Mouse (Mus musculus) neural tube, embryonic 11.5 days (tissue): ENCODE measurements at regions not wholly inside any gene's neighbourhood (a gene's known extent, or its start where the extent isn't known, plus 50 kb on each side); places are given as distances from the start of the nearest gene placed in this dataset.

ENCODE experiments used
- ATAC-seq: fragments of 200-750 bp; cut with Nextera tagmentation; 2 replicates; pipeline ENCODE4 v1.8.0; 2017; ENCODE audit warnings: moderate number of reproducible peaks, mild to moderate bottlenecking, moderate TSS enrichment, moderate library complexity; ENCODE audit not compliant: insufficient read depth, low FRiP score, low TSS enrichment
- DNase-seq: peaks from one replicate; pipeline ENCODE4 v3.0.0-alpha.2; 2015; ENCODE audit warnings: low spot score
- H3K27ac ChIP-seq: fragments of 300-500 bp; sonication (generic); 2 replicates; pipeline ENCODE4 v1.5.1; 2014; ENCODE audit warnings: low read depth, mild to moderate bottlenecking, low read length
- H3K27me3 ChIP-seq: fragments of 300-500 bp; sonication (generic); 2 replicates; pipeline ENCODE4 v1.6.1; 2014; ENCODE audit warnings: mild to moderate bottlenecking, low read length, mixed read lengths; ENCODE audit not compliant: control insufficient read depth, insufficient read depth
- H3K36me3 ChIP-seq: fragments of 300-500 bp; sonication (generic); 2 replicates; pipeline ENCODE4 v1.6.1; 2014; ENCODE audit warnings: mild to moderate bottlenecking, low read length, moderate library complexity, mixed read lengths; ENCODE audit not compliant: control insufficient read depth, insufficient read depth
- H3K4me1 ChIP-seq: fragments of 300-500 bp; sonication (generic); 2 replicates; pipeline ENCODE4 v1.6.1; 2014; ENCODE audit warnings: low read length, mixed read lengths; ENCODE audit not compliant: control insufficient read depth, insufficient read depth
- H3K4me2 ChIP-seq: fragments of 300-500 bp; sonication (generic); 2 replicates; pipeline ENCODE4 v1.6.1; 2014; ENCODE audit warnings: low read depth, mild to moderate bottlenecking, moderate library complexity
- H3K4me3 ChIP-seq: fragments of 300-500 bp; sonication (generic); 2 replicates; pipeline ENCODE4 v1.5.1; 2014; ENCODE audit warnings: low read depth, low read length
- H3K9ac ChIP-seq: fragments of 300-500 bp; sonication (generic); 2 replicates; pipeline ENCODE4 v1.6.1; 2014; ENCODE audit warnings: mild to moderate bottlenecking, low read length
- H3K9me3 ChIP-seq: fragments of 300-500 bp; sonication (generic); 2 replicates; pipeline ENCODE4 v1.6.1; 2016; ENCODE audit warnings: low read length; ENCODE audit not compliant: control insufficient read depth
- WGBS: fragments of 180-500 bp; shearing (Covaris S2); extraction: QIAGEN DNeasy Blood & Tissue Kit; methylation state at CpG from one replicate; pipeline ENCODE4 v1.1.7; 2014; 5-methylcytosine and 5-hydroxymethylcytosine counted together

DNA sequence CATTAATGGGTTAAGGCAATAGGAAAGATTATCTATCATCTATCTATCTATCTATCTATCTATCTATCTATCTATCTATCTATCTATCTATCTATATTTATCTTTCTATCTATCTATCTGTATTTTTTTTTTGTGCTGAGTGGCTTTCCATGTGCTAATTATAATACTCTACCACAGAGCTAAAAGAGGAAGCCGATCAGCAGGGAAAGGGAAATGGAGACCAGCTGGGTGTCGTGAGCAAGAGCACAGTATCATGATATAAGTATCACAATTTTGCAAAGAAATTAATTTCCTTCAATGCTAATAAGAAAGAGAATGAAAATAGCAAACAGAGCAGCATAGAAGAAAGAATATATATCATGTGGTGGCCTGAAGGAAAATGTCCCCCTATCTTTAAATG lies 69.6 kb downstream of the Cldn1 start:
- Histone ChIP-seq H3K27me3 (no peaks in the 10 kb centered on the region), H3K4me3 (no peak overlapping the region), H3K9ac (no peak overlapping the region), H3K27ac (no peak overlapping the region), H3K36me3 (no peaks in the 10 kb centered on the region), H3K9me3 (no peaks in the 10 kb centered on the region), H3K4me1 (no peaks in the 10 kb centered on the region), H3K4me2 (no peak overlapping the region)
- 82% methylated on average over 2 of the region's 2 CpGs for WGBS
- no peak for DNase-seq
- no peak for ATAC-seq

- Histone ChIP-seq H3K27ac (no peak overlapping the region), H3K9me3 (no peaks in the 10 kb centered on the region), H3K36me3 (no peaks in the 10 kb centered on the region), H3K4me3 (no peak overlapping the region), H3K27me3 (no peaks in the 10 kb centered on the region), H3K4me2 (no peak overlapping the region), H3K4me1 (no peaks in the 10 kb centered on the region), H3K9ac (no peak overlapping the region)
- ATAC-seq (no peak), DNase-seq (no peak)
- WGBS: 74% methylated on average over 2 of the region's 2 CpGs
Observed at GRCm38 (mm10) chr16:26291692-26292091, 79.9 kb downstream of the Cldn1 start.

GRCm38 (mm10) chr16:26285627-26286026 lies 86.0 kb downstream of the Cldn1 start:
- no peak for ATAC-seq

DNA sequence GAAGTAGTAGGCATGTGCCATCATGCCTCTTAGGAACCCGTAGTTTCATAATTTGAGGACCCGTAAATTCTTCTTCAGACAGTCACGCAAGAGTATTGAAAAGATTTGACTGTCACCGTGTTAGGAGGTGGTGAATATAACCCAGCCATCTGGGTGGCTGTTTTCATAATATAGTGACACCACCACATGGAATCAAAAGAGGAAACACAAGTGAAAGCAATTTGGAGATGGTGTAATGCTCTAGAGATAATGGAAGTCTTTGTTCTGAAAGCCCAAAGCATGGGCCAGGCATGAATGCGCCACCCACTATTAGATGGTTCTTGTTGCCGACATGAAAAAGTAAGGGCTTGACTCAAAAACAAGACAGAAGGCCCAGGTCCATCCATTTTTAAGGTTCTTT lies 86.9 kb downstream of the Cldn1 start:
- Histone ChIP-seq H3K27ac (no peak overlapping the region), H3K4me1 (no peaks in the 10 kb centered on the region), H3K4me2 (no peak overlapping the region)

More at GRCm38 (mm10) chr16:26285627-26286026, 86.0 kb downstream of the Cldn1 start:
- Histone ChIP-seq H3K27ac (no peak overlapping the region), H3K36me3 (no peaks in the 10 kb centered on the region), H3K4me2 (no peak overlapping the region), H3K9ac (no peak overlapping the region), H3K4me3 (no peak overlapping the region), H3K27me3 (no peaks in the 10 kb centered on the region), H3K9me3 (no peaks in the 10 kb centered on the region), H3K4me1 (no peaks in the 10 kb centered on the region)
- no peak for DNase-seq
- WGBS: 89% methylated on average over 1 of the region's 1 CpGs

DNA sequence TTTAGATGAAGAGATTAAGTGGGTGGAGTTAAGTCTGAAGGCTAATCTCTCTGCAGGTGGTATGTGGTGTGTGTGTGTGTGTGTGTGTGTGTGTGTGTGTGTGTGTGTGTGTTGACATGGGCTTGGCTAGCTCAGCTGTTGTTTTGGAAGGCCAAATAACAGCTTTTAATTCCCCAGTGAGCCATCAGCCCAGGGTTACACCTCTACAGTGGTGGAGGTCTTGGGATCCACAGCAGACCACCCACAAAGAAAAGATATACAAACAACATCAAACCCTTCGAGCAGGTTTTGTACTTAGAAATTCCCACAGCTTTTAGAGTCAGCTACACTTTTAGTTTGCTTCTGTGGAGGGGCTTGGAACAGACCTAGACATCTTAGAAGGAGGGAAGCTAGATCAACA lies 89.2 kb downstream of the Cldn1 start:
- WGBS: 34% methylated on average over 1 of the region's 1 CpGs
- H3K36me3 ChIP-seq: no peaks in the 10 kb centered on the region
- H3K9me3 ChIP-seq: no peaks in the 10 kb centered on the region
- no peaks in the 10 kb centered on the region for H3K27me3 ChIP-seq
- H3K9ac ChIP-seq: no peak overlapping the region
- ATAC-seq (no peak), DNase-seq (no peak)
- no peak overlapping the region for H3K4me3 ChIP-seq
- no peak overlapping the region for H3K27ac ChIP-seq
- H3K4me2 ChIP-seq: no peak overlapping the region
- no peaks in the 10 kb centered on the region for H3K4me1 ChIP-seq

More for the DNA sequence above, 86.9 kb downstream of the Cldn1 start:
- Histone ChIP-seq H3K27me3 (no peaks in the 10 kb centered on the region), H3K36me3 (no peaks in the 10 kb centered on the region), H3K9ac (no peak overlapping the region), H3K9me3 (no peaks in the 10 kb centered on the region), H3K4me3 (no peak overlapping the region)
- DNase-seq (no peak), ATAC-seq (no peak)
- WGBS: 90% methylated on average over 6 of the region's 6 CpGs

GRCm38 (mm10) chr16:26281496-26281895 lies 90.1 kb downstream of the Cldn1 start:
- H3K36me3 ChIP-seq: no peaks in the 10 kb centered on the region
- no peak for ATAC-seq
- no peak overlapping the region for H3K4me3 ChIP-seq
- no peak overlapping the region for H3K4me2 ChIP-seq
- no peak for DNase-seq
- H3K9ac ChIP-seq: no peak overlapping the region
- H3K27ac ChIP-seq: no peak overlapping the region
- WGBS: 88% methylated on average over 2 of the region's 2 CpGs
- H3K4me1 ChIP-seq: no peaks in the 10 kb centered on the region
- H3K9me3 ChIP-seq: no peaks in the 10 kb centered on the region
- no peaks in the 10 kb centered on the region for H3K27me3 ChIP-seq

GRCm38 (mm10) chr16:26276789-26277188 lies 94.9 kb downstream of the Cldn1 start:
- Histone ChIP-seq H3K27ac (no peak overlapping the region), H3K9ac (no peak overlapping the region), H3K36me3 (no peaks in the 10 kb centered on the region), H3K9me3 (no peaks in the 10 kb centered on the region), H3K4me1 (no peaks in the 10 kb centered on the region), H3K4me2 (no peak overlapping the region), H3K27me3 (no peaks in the 10 kb centered on the region), H3K4me3 (no peak overlapping the region)
- 88% methylated on average over 1 of the region's 1 CpGs for WGBS
- ATAC-seq (no peak), DNase-seq (no peak)

DNA sequence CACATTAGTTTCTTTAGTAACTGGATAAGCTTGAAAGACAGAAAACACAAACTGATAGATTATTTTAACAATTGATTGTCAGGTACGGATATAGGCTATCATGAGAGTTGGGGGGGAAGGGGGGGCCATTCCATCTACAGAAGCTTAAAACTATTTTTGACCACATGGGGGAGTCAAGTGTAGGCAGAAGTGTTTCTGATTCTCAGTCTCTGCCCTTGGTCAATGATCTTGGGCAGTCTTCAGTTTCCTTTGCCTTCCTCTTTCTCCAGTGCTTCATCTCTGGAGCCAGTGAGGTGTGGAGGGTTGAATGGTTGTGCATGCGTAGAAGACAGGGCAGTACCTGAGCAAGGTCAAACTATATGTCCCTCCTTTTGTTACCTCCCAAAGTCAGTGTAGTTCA lies 118.8 kb downstream of the Cldn1 start:
- Histone ChIP-seq H3K4me3 (no peak overlapping the region), H3K36me3 (no peaks in the 10 kb centered on the region), H3K27ac (no peak overlapping the region), H3K27me3 (no peaks in the 10 kb centered on the region), H3K9ac (no peak overlapping the region), H3K4me1 (no peaks in the 10 kb centered on the region), H3K4me2 (no peak overlapping the region), H3K9me3 (no peaks in the 10 kb centered on the region)
- no peak for DNase-seq
- WGBS: 75% methylated on average over 2 of the region's 2 CpGs
- no peak for ATAC-seq

- no peak overlapping the region for H3K4me3 ChIP-seq
- no peaks in the 10 kb centered on the region for H3K27me3 ChIP-seq
- 77% methylated on average over 5 of the region's 5 CpGs for WGBS
- no peaks in the 10 kb centered on the region for H3K36me3 ChIP-seq
- H3K9me3 ChIP-seq: no peaks in the 10 kb centered on the region
- H3K4me2 ChIP-seq: no peak overlapping the region
- ATAC-seq (no peak), DNase-seq (no peak)
- no peak overlapping the region for H3K9ac ChIP-seq
- no peak overlapping the region for H3K27ac ChIP-seq
- no peaks in the 10 kb centered on the region for H3K4me1 ChIP-seq
Observed at GRCm38 (mm10) chr16:26251698-26252097, 119.9 kb downstream of the Cldn1 start.
